Mouse (Mus musculus): ENCODE measurements around the gene AI464131.

DNA sequence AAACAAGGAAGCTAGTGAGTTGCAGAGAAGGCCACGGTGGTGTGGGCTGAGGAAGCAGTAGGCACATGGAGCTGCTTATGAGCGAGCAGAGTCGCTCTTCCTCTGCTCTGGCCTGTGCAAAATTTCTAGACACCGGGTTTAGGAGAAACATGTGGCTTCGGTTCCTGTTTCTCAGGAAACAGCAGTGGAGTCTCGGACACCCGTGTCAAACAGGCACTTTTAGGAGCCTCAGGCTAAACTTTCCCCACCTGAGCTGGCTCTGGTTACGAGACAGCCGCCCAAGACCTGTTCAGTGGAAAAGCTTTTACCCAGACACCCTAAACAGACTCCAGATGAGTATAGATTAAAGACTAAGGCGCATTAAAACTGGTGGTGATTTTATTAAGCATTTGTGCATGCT lies 33.7 kb downstream of the AI464131 start:
- TF ChIP-seq POLR2A (IDR thresholded peaks at IDR 0.05; ENCODE audit: low read depth, low read length), result no peak
- TF ChIP-seq CTCF (IDR thresholded peaks at IDR 0.05; ENCODE audit: extremely low read depth, insufficient read depth, insufficient read length, insufficient replicate concordance), result no peak

Measured in spleen, adult 2 months (tissue).